Mouse (Mus musculus) megakaryocyte-erythroid progenitor cell, adult 5 weeks (primary cell): Measurements from ENCODE around the gene Aspg. TPM values are rescaled to one million over a fixed set of nuclear protein-coding genes. Genes with fewer than 3 reads are reported as not detected.

Experiments used
- polyA plus RNA-seq: library from polyadenylated mRNA; stranded (reverse); fragments of >175 nt; gene quantifications from 2 replicates; pipeline ENCODE4 v1.2.3, GENCODE M21; 2012

Gene Aspg
- not detected in 2 replicates for polyA plus RNA-seq

GRCm38 (mm10) chr12:112106541-112106971 is at the start of gene Aspg:
Gene Aspg, plus strand, starts transcription at chr12:112106679.

GRCm38 (mm10) chr12:112145875-112146651 is 39.6 kb downstream of the Aspg start, which contains the start of gene Kif26a:
Gene Kif26a, plus strand, starts transcription at chr12:112146208.

Other genes starting within 250 kb of the Aspg start
- 10.6 and 15.1 TPM in 2 replicates for gene Ppp1r13b, start 198.6 kb upstream of the Aspg start, polyA plus RNA-seq
- 12.6 and 13.4 TPM in 2 replicates for gene Atp5mpl, start 139.7 kb upstream of the Aspg start, polyA plus RNA-seq
- not detected in 2 replicates for gene Tdrd9, start 135.1 kb upstream of the Aspg start, polyA plus RNA-seq
- gene Rd3l, start 125.4 kb upstream of the Aspg start, polyA plus RNA-seq: 0.16 TPM in 1 of 2 replicates, not detected in the other
- 0.01 TPM in 2 replicates for gene Kif26a, start 39.5 kb downstream of the Aspg start, polyA plus RNA-seq